Mouse (Mus musculus) left cerebral cortex, postnatal 25 days (tissue): Measurements from ENCODE around the gene Wasf1. TPM values are rescaled to one million over a fixed set of nuclear protein-coding genes. Genes with fewer than 3 reads are reported as not detected.

Experiments
- DNase-seq, 2 experiments: peaks; one replicate each; pipeline ENCODE4 v3.0.0; 2022; ENCODE audit warnings: low spot score in 2 of 2, mixed read lengths in 1 of 2
- intact Hi-C: fragments of 180-260 bp; cut with DNase I; formaldehyde crosslinking; loops from one replicate; pipeline ENCODE4 v1.15.1; 2025
- total RNA-seq, 2 experiments: library from RNA; stranded (reverse); gene quantifications; 2 replicates each; pipeline ENCODE4 v1.2.3; 2021

The Wasf1 gene
- 100 to 1,000 TPM; 286 to 288 TPM for total RNA-seq

GRCm38 (mm10) chr10:40882831-40883643 is at the start of gene Wasf1, which contains the start of gene Cdc40:
TSS of gene Wasf1 (plus strand) at chr10:40883475.
TSS of gene Cdc40 (minus strand) at chr10:40883311.
- peak; percentile 98 to 99 for DNase-seq
- intact Hi-C loops = loop anchor here (2.0 to 5.0 kb wide), 4 partner anchors 89 to 231 kb away; partner anchors contain the start of gene Mettl24

GRCm38 (mm10) chr10:40840086-40840485 is 43.2 kb upstream of the Wasf1 start:
- no peak for DNase-seq
- intact Hi-C loops = loop anchor here (5.0 kb wide), 1 partner anchor 78 kb away; no protein-coding TSS in a partner anchor

GRCm38 (mm10) chr10:40843841-40844240 is 39.4 kb upstream of the Wasf1 start:
- intact Hi-C loops = loop anchor here (1.0 to 5.0 kb wide), 4 partner anchors 36 to 206 kb away; partner anchors contain the start of gene Mettl24
- DNase-seq = peak in 1 of 2 experiments; percentile 90

- intact Hi-C loops = loop anchor here (1.0 to 5.0 kb wide), 4 partner anchors 36 to 206 kb away; partner anchors contain the start of gene Mettl24
- no peak for DNase-seq
Observed at GRCm38 (mm10) chr10:40844546-40844945, 38.7 kb upstream of the Wasf1 start.

GRCm38 (mm10) chr10:40845626-40846025 is 37.6 kb upstream of the Wasf1 start:
- intact Hi-C loops = no loop called here
- DNase-seq = no peak

- intact Hi-C loops = no loop called here
- no peak for DNase-seq
Observed at GRCm38 (mm10) chr10:40847176-40847874, 36.0 kb upstream of the Wasf1 start.

- no peak for DNase-seq
- intact Hi-C loops = no loop called here
Observed at GRCm38 (mm10) chr10:40850644-40851043, 32.6 kb upstream of the Wasf1 start.

- intact Hi-C loops = no loop called here
- DNase-seq = no peak
Observed at GRCm38 (mm10) chr10:40851138-40851537, 32.1 kb upstream of the Wasf1 start.

- DNase-seq = no peak
Observed at GRCm38 (mm10) chr10:40855616-40856015, 27.7 kb upstream of the Wasf1 start.

GRCm38 (mm10) chr10:40856703-40857102 is 26.6 kb upstream of the Wasf1 start:
- intact Hi-C loops = no loop called here
- DNase-seq = no peak

More at GRCm38 (mm10) chr10:40855616-40856015, 27.7 kb upstream of the Wasf1 start:
- intact Hi-C loops = no loop called here

GRCm38 (mm10) chr10:40857599-40857998 is 25.7 kb upstream of the Wasf1 start:
- intact Hi-C loops = no loop called here
- no peak for DNase-seq

GRCm38 (mm10) chr10:40868081-40868480 is 15.2 kb upstream of the Wasf1 start:
- intact Hi-C loops = no loop called here
- no peak for DNase-seq

GRCm38 (mm10) chr10:40871301-40871700 is 12.0 kb upstream of the Wasf1 start:
- intact Hi-C loops = no loop called here
- no peak for DNase-seq

GRCm38 (mm10) chr10:40872052-40872451 is 11.2 kb upstream of the Wasf1 start:
- intact Hi-C loops = no loop called here
- DNase-seq = no peak

- no peak for DNase-seq
- intact Hi-C loops = no loop called here
Observed at GRCm38 (mm10) chr10:40878246-40878645, 5.0 kb upstream of the Wasf1 start.

- peak; percentile 32 to 83 for DNase-seq
- intact Hi-C loops = loop anchor here (1.0 to 5.0 kb wide), 4 partner anchors 36 to 228 kb away; no protein-coding TSS in a partner anchor
Observed at GRCm38 (mm10) chr10:40879969-40880368, 3.3 kb upstream of the Wasf1 start.

GRCm38 (mm10) chr10:40881236-40881635 is 2.0 kb upstream of the Wasf1 start:
- intact Hi-C loops = loop anchor here (5.0 kb wide), 3 partner anchors 91 to 229 kb away; no protein-coding TSS in a partner anchor
- DNase-seq = no peak

GRCm38 (mm10) chr10:40882333-40882732 is 942 bp upstream of the Wasf1 start:
- intact Hi-C loops = loop anchor here (2.0 to 5.0 kb wide), 4 partner anchors 90 to 230 kb away; partner anchors contain the start of gene Mettl24
- no peak for DNase-seq

GRCm38 (mm10) chr10:40883644-40884278 is 486 bp downstream of the Wasf1 start:
- no peak for DNase-seq

More at GRCm38 (mm10) chr10:40883644-40884278, 486 bp downstream of the Wasf1 start:
- intact Hi-C loops = loop anchor here (2.0 to 5.0 kb wide), 4 partner anchors 89 to 231 kb away; partner anchors contain the start of gene Mettl24
